Mouse (Mus musculus) gonadal fat pad, adult 2 months (tissue): Measurements from ENCODE around the gene Bcl2. TPM values are rescaled to one million over a fixed set of nuclear protein-coding genes. Genes with fewer than 3 reads are reported as not detected.
"Not testable (repeated sequence)": the region's sequence is repeated elsewhere in the genome, so short reads cannot be mapped to it uniquely, and the experiment has no call there.

Experiments used
- DNase-seq: peaks from one replicate; pipeline ENCODE4 v3.0.0-alpha.2; 2012; ENCODE audit warnings: low read depth
- polyA plus RNA-seq: library from polyadenylated mRNA; depleted of rRNA; stranded (reverse); fragments of >200 nt; gene quantifications from 2 replicates; pipeline ENCODE4 v1.2.3, GENCODE M21; 2012

Bcl2 gene
- polyA plus RNA-seq, 1 experiment = 2.4 TPM

- no peak for DNase-seq
Measured at GRCm38 (mm10) chr1:106559116-106559605, 154.9 kb downstream of the Bcl2 start.

GRCm38 (mm10) chr1:106555498-106556168 is 158.4 kb downstream of the Bcl2 start:
- DNase-seq = no peak

- DNase-seq = no peak
Measured at GRCm38 (mm10) chr1:106553846-106554802, 159.9 kb downstream of the Bcl2 start.

GRCm38 (mm10) chr1:106552856-106553255 is 161.2 kb downstream of the Bcl2 start:
- no peak for DNase-seq

GRCm38 (mm10) chr1:106550580-106550979 is 163.5 kb downstream of the Bcl2 start:
- DNase-seq = no peak

GRCm38 (mm10) chr1:106549025-106549424 is 165.0 kb downstream of the Bcl2 start:
- no peak for DNase-seq

- DNase-seq = no peak
Measured at GRCm38 (mm10) chr1:106544817-106545612, 169.1 kb downstream of the Bcl2 start.

GRCm38 (mm10) chr1:106542731-106543130 is 171.3 kb downstream of the Bcl2 start:
- no peak for DNase-seq

- DNase-seq = no peak
Measured at GRCm38 (mm10) chr1:106541851-106542250, 172.2 kb downstream of the Bcl2 start.

GRCm38 (mm10) chr1:106540130-106540529 is 173.9 kb downstream of the Bcl2 start:
- DNase-seq = no peak

- DNase-seq = no peak
Measured at GRCm38 (mm10) chr1:106539029-106539428, 175.0 kb downstream of the Bcl2 start.

- not testable (repeated sequence) for DNase-seq
Measured at GRCm38 (mm10) chr1:106534835-106535234, 179.2 kb downstream of the Bcl2 start.

GRCm38 (mm10) chr1:106529570-106529969 is 184.5 kb downstream of the Bcl2 start:
- peak; percentile 60 for DNase-seq

- DNase-seq = peak; percentile 84
Measured at GRCm38 (mm10) chr1:106527537-106527936, 186.5 kb downstream of the Bcl2 start.

GRCm38 (mm10) chr1:106526751-106527150 is 187.3 kb downstream of the Bcl2 start:
- DNase-seq = peak; percentile 97

- no peak for DNase-seq
Measured at GRCm38 (mm10) chr1:106526112-106526511, 188.0 kb downstream of the Bcl2 start.

GRCm38 (mm10) chr1:106523741-106524140 is 190.3 kb downstream of the Bcl2 start:
- DNase-seq = no peak

- no peak for DNase-seq
Measured at GRCm38 (mm10) chr1:106523009-106523408, 191.1 kb downstream of the Bcl2 start.

GRCm38 (mm10) chr1:106517591-106518177 is 196.4 kb downstream of the Bcl2 start:
- no peak for DNase-seq

GRCm38 (mm10) chr1:106517099-106517498 is 197.0 kb downstream of the Bcl2 start:
- DNase-seq = no peak

- no peak for DNase-seq
Measured at GRCm38 (mm10) chr1:106515611-106516010, 198.5 kb downstream of the Bcl2 start.
